Mouse (Mus musculus) E14TG2a.4 (cell line): ENCODE measurements around the gene Wdpcp.

Experiments used
- CTCF ChIP-seq: conservative IDR thresholded peaks from 2 replicates; pipeline ENCODE4 v1.5.1; 2014; ENCODE audit warnings: low read length
- POU5F1 ChIP-seq: IDR thresholded peaks from 2 replicates; pipeline ENCODE4 v1.6.1; 2014; ENCODE audit warnings: low read length, borderline replicate concordance

GRCm38 (mm10) chr11:21697642-21698041 is 125.6 kb downstream of the Wdpcp start:
- TF ChIP-seq CTCF: no peak
- no peak for TF ChIP-seq POU5F1
